Mouse (Mus musculus): ENCODE data around the gene Cops7a. TPM values are rescaled to one million over a fixed set of nuclear protein-coding genes. Genes with fewer than 3 reads are reported as not detected.
A peak's percentile ranks its signal among the peaks of the same experiment; 100 is the strongest.

Cops7a gene
- polyA plus RNA-seq, 1 experiment from 2014 or later: 96.4 TPM

DNA sequence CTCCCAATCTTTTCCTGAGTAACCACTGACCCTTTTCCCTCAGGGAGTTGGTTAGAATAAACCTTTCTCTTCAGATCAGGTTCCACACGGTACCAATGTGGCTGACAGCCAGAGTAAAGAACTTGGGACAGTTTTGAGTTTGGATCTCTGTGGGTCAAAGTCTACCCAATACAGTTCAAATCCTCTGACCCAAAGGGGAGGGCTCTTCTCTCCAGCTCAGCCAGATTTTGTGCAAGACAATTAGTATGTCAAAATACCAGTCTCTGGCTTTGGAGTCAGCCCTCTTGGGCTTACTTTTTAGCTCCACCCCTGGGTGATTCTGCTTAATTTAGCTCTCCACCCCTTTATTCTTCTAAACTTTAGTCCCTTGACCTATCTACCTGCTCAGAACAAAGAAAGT is 35.1 kb downstream of the Cops7a start:
- H3K4me2 ChIP-seq: peak overlapping the region; percentile 82
- peak overlapping the region; percentile 99 for H3K9ac ChIP-seq
- peaks cover 47% of the 10 kb centered on the region for H3K4me1 ChIP-seq (replicated peaks)
- peak overlapping the region; percentile 97 for H3K27ac ChIP-seq (replicated peaks)
- H3K4me3 ChIP-seq: peak overlapping the region; percentile 95
- H3K36me3 ChIP-seq: peaks cover 21% of the 10 kb centered on the region
- no peaks in the 10 kb centered on the region for H3K27me3 ChIP-seq
- 52% methylated on average over 1 of the region's 1 CpGs for WGBS
- no peak for ATAC-seq (ENCODE audit: low read depth)
- no peaks in the 10 kb centered on the region for H3K9me3 ChIP-seq

DNA sequence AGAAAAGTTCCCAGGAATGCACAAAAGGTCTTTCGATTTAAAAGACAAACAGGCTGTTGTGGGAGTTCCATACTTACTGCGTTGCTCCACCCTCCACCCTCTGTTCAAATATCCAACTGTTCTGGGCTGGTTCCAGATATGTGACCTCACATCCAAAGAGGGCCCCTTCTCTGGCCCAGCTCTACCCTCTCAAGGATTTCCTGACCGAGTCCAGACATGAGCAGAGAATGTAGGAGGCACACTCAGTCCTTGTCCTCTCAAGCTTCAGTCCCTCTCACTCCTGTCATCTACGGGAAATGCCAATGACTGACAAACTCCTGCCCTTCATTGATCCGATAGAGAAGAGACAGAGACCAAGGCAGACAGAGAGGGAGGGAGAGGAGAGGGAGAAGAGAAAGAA is 39.4 kb downstream of the Cops7a start:
- H3K4me2 ChIP-seq: no peak overlapping the region
- no peak for ATAC-seq (ENCODE audit: low read depth)
- H3K4me1 ChIP-seq (replicated peaks): peaks cover 34% of the 10 kb centered on the region
- WGBS: 57% methylated on average over 5 of the region's 5 CpGs
- H3K27ac ChIP-seq (replicated peaks): peak overlapping the region; percentile 54; the same call in 1 of the 2 replicates
- no peaks in the 10 kb centered on the region for H3K27me3 ChIP-seq
- no peak overlapping the region for H3K9ac ChIP-seq
- no peaks in the 10 kb centered on the region for H3K36me3 ChIP-seq
- no peaks in the 10 kb centered on the region for H3K9me3 ChIP-seq
- no peak overlapping the region for H3K4me3 ChIP-seq

DNA sequence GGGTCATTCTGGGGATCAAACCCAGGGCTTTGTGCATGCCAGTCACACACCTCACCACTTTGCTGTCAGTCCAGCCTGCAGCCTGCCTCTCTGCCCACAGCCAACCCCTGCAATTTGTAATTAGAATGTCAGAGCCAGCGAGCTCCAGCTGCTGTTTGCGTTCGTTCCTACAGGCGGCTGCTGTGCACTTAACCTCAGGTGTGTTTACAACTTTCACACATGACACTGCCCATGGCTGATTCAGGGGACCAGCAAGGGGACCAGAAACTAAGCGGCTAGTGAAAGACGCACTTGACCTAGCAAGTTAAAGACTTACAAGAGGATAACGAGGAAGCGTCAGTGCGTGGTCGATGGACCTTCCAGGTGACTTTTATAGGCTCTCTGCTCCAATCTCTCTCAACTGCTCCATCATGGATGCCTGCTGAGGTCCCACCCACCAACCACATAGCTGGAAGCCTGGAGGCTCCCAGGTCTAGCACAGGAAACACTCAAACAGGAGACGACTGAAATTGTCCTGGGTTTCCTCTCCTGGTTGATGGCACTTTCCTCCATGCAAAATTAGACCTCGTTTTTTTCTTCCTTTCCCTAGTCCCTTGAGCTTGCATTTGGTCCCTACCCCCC is 40.1 kb downstream of the Cops7a start:
- H3K4me1 ChIP-seq (replicated peaks): peaks cover 37% of the 10 kb centered on the region
- no peak overlapping the region for H3K4me3 ChIP-seq
- H3K9ac ChIP-seq: no peak overlapping the region
- no peaks in the 10 kb centered on the region for H3K36me3 ChIP-seq
- H3K27me3 ChIP-seq: no peaks in the 10 kb centered on the region
- no peaks in the 10 kb centered on the region for H3K9me3 ChIP-seq
- H3K4me2 ChIP-seq: no peak overlapping the region
- H3K27ac ChIP-seq (replicated peaks): no peak overlapping the region
- WGBS: 35% methylated on average over 12 of the region's 12 CpGs
- no peak for ATAC-seq (ENCODE audit: low read depth)

DNA sequence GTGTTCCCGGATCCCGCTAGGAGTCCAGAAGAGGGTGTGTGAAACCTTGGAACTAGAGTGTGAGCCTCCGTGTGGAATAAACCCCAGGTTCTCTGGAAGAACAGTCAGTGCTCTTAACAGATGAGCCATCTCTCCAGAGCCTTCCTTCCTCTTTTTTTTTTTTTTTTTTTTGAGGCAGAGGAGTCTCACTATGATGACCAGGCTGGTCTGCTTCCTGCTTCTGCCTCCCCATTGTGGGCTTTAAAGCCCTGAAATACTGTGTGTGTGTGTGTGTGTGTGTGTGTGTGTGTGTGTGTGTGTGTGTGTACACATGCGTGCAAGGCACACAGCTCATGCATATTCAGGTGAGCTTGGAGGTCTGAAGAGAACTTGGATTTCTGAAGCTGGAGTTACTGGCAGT is 43.8 kb downstream of the Cops7a start:
- H3K4me2 ChIP-seq: no peak overlapping the region
- H3K27me3 ChIP-seq: no peaks in the 10 kb centered on the region
- no peak overlapping the region for H3K4me3 ChIP-seq
- WGBS: 65% methylated on average over 4 of the region's 4 CpGs
- H3K9ac ChIP-seq: 0 out of 2 replicates have a peak overlapping the region, but pooled peaks have one; percentile 17
- peak overlapping the region; percentile 100 for H3K27ac ChIP-seq (replicated peaks)
- H3K9me3 ChIP-seq: no peaks in the 10 kb centered on the region
- no peaks in the 10 kb centered on the region for H3K36me3 ChIP-seq
- no peak for ATAC-seq (ENCODE audit: low read depth)
- peaks cover 48% of the 10 kb centered on the region for H3K4me1 ChIP-seq (replicated peaks)

DNA sequence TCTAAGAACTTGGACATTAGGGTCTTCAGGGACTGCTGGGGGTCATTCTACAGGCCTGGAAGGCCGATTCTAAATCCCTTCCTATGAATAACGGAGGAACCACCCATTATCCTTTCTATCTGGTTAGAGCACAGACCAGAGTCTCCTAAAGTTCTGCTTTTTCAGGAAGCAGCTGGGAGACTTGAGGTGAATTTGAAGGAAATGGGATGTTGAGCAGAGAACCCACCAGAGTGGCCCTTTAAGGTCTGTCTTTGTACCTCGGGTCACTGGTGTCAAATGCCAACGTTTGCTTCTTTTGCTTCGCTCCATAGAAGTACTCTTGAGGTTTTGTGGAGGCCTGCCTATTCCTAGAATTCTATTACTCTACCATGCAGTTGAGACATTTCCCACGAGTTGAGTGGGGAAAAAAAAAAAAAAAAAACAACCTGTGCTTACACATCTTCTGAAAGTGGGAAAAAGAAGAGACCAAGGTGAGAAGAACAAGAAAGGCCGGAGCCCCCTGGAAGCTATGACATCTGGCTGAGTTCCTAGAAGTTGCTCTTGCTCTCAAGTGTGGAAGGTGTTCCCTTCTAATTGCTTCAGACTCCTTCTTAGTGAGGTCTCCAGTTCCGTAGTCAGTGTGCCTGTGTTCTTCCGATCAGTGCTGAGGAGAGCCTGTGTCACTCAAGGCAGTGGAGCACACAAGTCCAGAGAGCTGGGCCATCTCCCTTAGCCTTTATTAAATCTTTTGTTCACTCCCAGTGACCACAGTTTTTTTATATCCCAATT is 44.8 kb downstream of the Cops7a start:
- Histone ChIP-seq H3K36me3 (no peaks in the 10 kb centered on the region), H3K4me2 (peak overlapping the region; percentile 98), H3K27me3 (no peaks in the 10 kb centered on the region), H3K9me3 (no peaks in the 10 kb centered on the region), H3K4me1 (replicated peaks) (peaks cover 50% of the 10 kb centered on the region), H3K9ac (peak overlapping the region; percentile 69), H3K27ac (replicated peaks) (peak overlapping the region; percentile 100), H3K4me3 (peak overlapping the region; percentile 81)
- ATAC-seq (ENCODE audit: low read depth): no peak
- 28% methylated on average over 9 of the region's 9 CpGs for WGBS

DNA sequence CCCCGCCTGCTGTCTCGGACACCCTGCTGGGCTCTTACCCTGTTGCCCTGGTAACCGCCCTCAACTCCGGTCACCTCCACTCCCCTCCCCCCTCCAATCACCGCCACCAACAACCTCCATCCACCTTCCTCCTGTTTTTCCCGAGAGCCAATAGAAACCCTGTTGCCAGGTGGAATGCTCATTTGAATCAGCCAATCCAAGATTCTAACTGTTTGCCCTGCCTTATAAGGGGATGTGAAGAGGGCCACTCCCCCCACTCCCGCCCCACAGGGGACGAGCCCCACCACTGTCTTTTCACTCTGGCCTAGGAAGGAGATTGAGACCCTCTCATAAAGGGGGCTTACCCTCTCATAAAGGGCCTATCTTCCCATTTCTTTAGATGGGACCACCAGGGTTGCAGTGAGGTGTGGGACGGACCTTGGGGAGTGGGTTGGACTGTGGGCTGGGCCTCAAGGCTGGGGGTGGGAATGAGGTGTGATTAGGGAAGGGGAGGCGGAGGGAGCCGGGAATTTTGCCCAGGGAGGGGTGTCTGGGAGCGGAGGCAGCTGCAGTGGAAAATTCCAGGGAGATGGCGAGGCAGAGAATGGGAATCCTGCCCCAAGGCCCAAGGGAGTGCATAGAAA is 45.5 kb downstream of the Cops7a start, which contains the start of gene Ptms:
TSS of gene Ptms (minus strand) at position 409 of the 623 bp plus-strand sequence.
- Histone ChIP-seq H3K9ac (peak within 1 kb of the TSS; percentile 100), H3K4me2 (peak within 1 kb of the TSS; percentile 98), H3K27ac (replicated peaks) (peak within 1 kb of the TSS; percentile 100), H3K4me1 (replicated peaks) (peaks cover 52% of the 10 kb centered on the region), H3K4me3 (peak within 1 kb of the TSS; percentile 81), H3K9me3 (no peaks in the 10 kb centered on the region), H3K27me3 (no peaks in the 10 kb centered on the region), H3K36me3 (peaks cover 2% of the 10 kb centered on the region)
- ATAC-seq (ENCODE audit: low read depth): peak; percentile 82
- 3% methylated on average over 13 of the region's 13 CpGs for WGBS

DNA sequence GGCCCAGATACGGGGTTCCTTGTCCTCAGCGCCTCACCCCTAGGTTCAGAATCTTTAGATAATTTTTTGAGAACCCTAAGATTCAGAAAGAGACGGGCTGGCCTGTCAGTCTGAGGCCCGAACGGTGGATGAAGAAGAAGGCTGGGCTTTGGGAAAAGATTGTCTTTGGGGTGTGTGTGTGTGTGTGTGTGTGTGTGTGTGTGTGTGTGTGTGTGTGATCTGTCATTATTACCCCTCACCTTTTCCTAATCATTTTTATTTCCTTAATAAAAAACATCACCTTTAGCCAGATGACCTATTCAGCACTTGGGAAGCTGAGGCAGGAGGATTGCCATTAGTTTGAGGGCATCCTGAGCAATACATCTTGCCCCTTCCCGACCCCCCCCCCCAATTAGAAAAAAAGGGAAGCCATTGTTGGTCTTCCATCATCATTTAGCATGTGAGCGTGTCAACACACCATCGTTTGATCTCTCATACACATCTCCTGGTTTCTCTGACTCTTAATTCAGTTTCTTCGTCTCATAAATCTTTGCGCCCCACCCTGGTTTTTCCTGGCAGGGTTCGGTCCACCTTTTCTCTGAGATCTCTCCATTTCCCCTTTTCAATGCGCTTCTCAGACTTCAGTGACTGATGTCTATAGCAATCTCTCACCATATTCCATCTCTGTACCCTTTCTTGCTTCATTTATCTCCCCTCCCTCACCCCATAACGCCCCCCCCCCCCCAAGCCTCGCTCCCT is 46.3 kb downstream of the Cops7a start:
- peak overlapping the region; percentile 100 for H3K9ac ChIP-seq
- H3K4me2 ChIP-seq: peak overlapping the region; percentile 98
- no peak for ATAC-seq (ENCODE audit: low read depth)
- peaks cover 9% of the 10 kb centered on the region for H3K36me3 ChIP-seq
- no peaks in the 10 kb centered on the region for H3K27me3 ChIP-seq
- WGBS: 19% methylated on average over 13 of the region's 14 CpGs
- H3K9me3 ChIP-seq: no peaks in the 10 kb centered on the region
- peaks cover 59% of the 10 kb centered on the region for H3K4me1 ChIP-seq (replicated peaks)
- peak overlapping the region; percentile 81 for H3K4me3 ChIP-seq
- H3K27ac ChIP-seq (replicated peaks): peak overlapping the region; percentile 100

DNA sequence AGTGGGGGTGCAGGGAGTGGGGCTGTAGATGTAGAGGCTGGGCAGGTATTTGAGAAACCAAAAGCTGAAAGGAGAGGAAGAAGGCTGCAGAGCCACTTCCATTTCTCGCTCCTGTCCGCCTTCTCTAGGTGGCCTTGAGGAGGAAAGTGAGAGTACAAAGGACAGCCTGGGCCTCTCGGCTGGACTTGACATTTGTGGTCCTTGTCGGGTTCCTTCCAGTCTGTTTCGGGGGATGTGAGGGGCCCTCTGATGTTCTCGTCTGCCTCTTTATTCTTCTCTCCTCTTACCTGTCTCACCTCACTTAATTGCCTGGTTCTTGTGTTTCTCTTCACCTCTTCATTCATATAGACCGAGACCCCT is 47.0 kb downstream of the Cops7a start:
- WGBS: 8% methylated on average over 7 of the region's 7 CpGs
- no peaks in the 10 kb centered on the region for H3K27me3 ChIP-seq
- peak overlapping the region; percentile 100 for H3K9ac ChIP-seq
- H3K36me3 ChIP-seq: peaks cover 17% of the 10 kb centered on the region
- H3K4me1 ChIP-seq (replicated peaks): peaks cover 67% of the 10 kb centered on the region
- H3K27ac ChIP-seq (replicated peaks): peak overlapping the region; percentile 100
- no peak for ATAC-seq (ENCODE audit: low read depth)
- H3K4me3 ChIP-seq: peak overlapping the region; percentile 81
- H3K9me3 ChIP-seq: no peaks in the 10 kb centered on the region
- peak overlapping the region; percentile 98 for H3K4me2 ChIP-seq

DNA sequence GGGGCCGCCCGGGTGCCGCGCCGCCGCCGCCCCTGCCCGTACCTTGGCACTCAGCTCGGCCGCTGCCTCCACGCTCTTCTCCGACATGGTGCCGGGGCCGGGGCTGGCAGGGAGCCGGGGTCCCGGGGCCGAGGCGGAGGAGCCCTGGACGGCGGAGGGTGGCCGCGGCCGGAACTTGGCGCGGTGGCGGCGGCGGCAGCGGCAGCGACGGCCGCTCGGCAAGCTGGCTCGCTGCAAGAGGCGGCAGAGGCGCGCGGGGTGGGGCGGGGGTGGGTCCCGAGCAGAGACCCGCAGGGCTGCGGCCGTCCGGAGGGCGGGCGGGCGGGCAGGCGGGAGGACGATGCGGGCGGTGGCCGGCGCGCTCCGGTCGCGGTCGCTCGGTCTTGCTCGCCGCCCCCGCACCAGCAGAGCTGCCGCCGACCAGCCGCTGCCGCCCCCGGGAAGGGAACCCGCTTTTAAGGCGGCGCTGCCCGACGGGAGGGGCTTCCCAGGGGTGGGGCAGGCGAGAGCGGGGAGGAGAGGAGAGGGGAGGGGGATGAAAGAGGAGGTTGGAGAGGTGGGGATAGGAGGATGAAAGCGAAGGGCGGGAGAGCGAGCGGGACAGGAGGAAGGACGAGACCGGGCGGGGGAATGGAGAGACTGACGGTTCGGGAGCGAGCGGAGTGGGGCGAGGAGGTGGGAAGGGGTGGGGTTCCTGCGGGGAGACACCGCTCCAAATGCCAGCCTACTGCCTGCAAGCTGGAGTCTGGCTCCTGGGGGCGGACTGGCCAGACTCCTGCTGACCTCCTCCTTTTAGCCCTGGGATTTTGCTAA is 47.6 kb downstream of the Cops7a start:
- Histone ChIP-seq H3K9ac (peak overlapping the region; percentile 100), H3K27me3 (no peaks in the 10 kb centered on the region), H3K9me3 (no peaks in the 10 kb centered on the region), H3K4me2 (peak overlapping the region; percentile 98), H3K4me1 (replicated peaks) (peaks cover 70% of the 10 kb centered on the region), H3K27ac (replicated peaks) (peak overlapping the region; percentile 100), H3K4me3 (peak overlapping the region; percentile 81), H3K36me3 (peaks cover 22% of the 10 kb centered on the region)
- peak; percentile 76 for ATAC-seq (ENCODE audit: low read depth)
- WGBS: under 1% methylated on average over 41 of the region's 89 CpGs

DNA sequence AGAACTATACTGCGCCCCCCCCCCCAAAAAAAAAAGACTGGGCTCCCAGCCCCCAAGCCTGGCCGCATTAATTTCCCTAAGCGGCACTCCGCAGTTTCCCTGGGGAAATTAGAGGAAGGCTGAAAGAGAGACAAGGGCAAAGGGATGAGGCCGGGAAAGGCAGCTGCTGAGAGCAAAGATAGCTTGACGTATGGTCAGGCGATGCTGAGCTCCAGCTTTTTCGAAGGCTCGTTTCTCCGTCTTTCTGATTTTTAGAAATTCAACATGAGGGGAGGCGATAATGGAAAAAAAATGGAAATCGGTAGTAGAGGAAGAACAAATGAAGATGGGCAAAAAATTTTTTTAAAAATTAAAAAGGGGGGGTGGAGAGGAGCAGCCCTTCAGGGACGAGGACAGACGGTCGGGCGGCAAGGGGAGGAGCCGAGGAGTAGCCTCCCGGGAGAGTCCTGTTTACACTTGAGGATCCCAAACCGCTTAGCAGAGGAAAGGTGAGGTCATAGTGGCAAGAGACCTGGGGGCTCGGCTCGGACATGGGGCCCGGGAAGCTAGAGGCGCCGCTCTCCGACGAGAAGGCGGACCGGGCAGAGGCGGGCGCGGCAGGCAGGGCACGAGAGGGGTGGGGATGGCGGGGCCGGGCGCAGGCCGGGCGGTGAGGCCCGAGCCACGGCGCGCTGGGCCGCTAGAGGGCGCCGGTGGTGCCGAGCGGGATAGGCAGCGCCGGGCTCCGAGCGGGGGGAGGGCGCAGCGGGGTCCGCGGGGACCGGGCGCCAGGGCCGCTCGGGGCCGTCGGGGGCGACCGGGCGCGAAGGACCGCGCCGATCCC is 48.4 kb downstream of the Cops7a start:
- WGBS: under 1% methylated on average over 45 of the region's 67 CpGs
- peak; percentile 64 for ATAC-seq (ENCODE audit: low read depth)
- Histone ChIP-seq H3K27ac (replicated peaks) (peak overlapping the region; percentile 100), H3K27me3 (no peaks in the 10 kb centered on the region), H3K4me1 (replicated peaks) (peaks cover 67% of the 10 kb centered on the region), H3K4me3 (peak overlapping the region; percentile 81), H3K9ac (peak overlapping the region; percentile 100), H3K4me2 (peak overlapping the region; percentile 98), H3K9me3 (no peaks in the 10 kb centered on the region), H3K36me3 (peaks cover 26% of the 10 kb centered on the region)

Measured in neural tube, embryonic 13.5 days (tissue).